Mouse (Mus musculus) testis, adult 2 months (tissue): ENCODE measurements at regions not wholly inside any gene's neighbourhood (a gene's known extent, or its start where the extent isn't known, plus 50 kb on each side); places are given as distances from the start of the nearest gene placed in this dataset.

ENCODE experiments used
- CTCF ChIP-seq: fragments of 200-500 bp; IDR thresholded peaks from 2 replicates; pipeline ENCODE4 v1.5.1; 2012; ENCODE audit warnings: low read depth, mild to moderate bottlenecking, inconsistent platforms, low read length, moderate library complexity; ENCODE audit not compliant: control insufficient read depth, insufficient read depth, insufficient replicate concordance
- POLR2A ChIP-seq: fragments of 200-500 bp; IDR thresholded peaks from 2 replicates; pipeline ENCODE4 v1.6.1; 2012; ENCODE audit warnings: low read depth, mild to moderate bottlenecking, inconsistent platforms, low read length, moderate library complexity; ENCODE audit not compliant: control insufficient read depth

DNA sequence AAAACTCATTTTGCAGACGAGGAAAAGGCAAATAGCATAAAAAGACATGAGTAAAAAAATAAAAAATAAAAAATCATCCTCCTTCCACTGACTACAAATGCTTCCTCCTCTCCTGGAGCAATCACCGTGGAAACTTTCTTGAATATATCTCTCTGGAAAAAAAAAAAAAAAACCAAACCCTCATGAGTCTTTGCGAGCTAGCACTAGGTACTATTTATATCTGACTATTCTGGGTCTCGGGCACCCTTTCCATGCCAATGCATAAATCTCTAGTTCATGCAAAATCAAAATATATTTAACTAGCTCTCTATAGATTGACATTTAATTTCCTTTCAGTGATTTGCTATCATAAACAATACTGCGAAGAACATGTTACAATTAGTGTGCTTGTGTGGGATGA lies 63.7 kb upstream of the Magi3 start:
- TF ChIP-seq CTCF (no peak), POLR2A (no peak)
